Mouse (Mus musculus): ENCODE data around the gene Cd24a. TPM values are rescaled to one million over a fixed set of nuclear protein-coding genes. Genes with fewer than 3 reads are reported as not detected.

Cd24a gene
- total RNA-seq, 1 experiment from 2014 or later, result 515 TPM

DNA sequence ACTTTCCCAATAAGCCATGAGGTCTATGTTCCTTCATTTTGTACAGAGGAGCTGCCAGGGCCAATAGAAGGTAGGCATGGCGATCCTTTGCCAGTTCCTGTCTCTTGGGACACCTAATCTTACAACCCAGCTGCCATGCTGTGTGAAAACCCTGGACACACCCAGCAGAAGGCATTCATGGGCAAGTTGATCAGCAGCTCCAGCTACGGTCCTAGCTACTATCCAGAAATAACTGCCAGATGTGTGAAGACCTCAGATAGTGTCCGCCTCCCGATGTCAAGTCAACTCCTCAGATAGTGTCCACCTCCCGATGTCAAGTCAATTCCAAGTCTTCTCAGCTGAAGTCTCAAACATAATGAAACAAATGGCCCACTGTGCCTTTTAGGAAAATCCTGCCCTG is 31.4 kb downstream of the Cd24a start:
- ATAC-seq (replicated peaks in 1 of 2; ENCODE audit: insufficient read depth in 1 of 2, low FRiP score in 2 of 2, low TSS enrichment in 1 of 2, low read depth in 1 of 2, poor library complexity in 2 of 2, severe bottlenecking in 2 of 2), result peak in 1 of 2 experiments; percentile 42; a peak in 2 of 4 replicates

- no peak; a peak in 1 of 4 replicates for ATAC-seq (replicated peaks in 1 of 2; ENCODE audit: insufficient read depth in 1 of 2, low FRiP score in 2 of 2, low TSS enrichment in 1 of 2, low read depth in 1 of 2, poor library complexity in 2 of 2, severe bottlenecking in 2 of 2)
These were observed 31.9 kb downstream of the Cd24a start for GRCm38 (mm10) chr10:43609958-43610357.

DNA sequence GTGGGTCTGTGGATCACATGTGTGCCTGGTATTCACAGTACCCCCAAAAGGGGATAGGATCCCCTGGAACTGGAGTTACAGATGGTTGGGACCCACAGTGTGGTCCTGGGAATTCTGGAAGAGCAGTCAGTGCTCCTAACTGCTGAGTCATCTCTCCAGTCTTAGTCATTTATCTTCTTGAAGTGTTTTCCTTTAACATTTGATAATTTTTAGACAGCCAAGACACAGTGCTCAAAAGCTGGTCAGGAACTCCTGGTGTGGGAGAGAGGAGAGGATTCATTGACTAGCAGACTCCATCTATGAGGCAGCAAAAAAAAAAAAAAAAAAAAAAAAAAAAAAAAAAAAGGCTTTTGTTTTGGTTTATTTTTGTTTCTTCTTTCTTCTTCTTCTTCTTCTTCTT is 33.0 kb downstream of the Cd24a start:
- ATAC-seq (replicated peaks in 1 of 2; ENCODE audit: insufficient read depth in 1 of 2, low FRiP score in 2 of 2, low TSS enrichment in 1 of 2, low read depth in 1 of 2, poor library complexity in 2 of 2, severe bottlenecking in 2 of 2), result no peak

GRCm38 (mm10) chr10:43619059-43619531 is 41.0 kb downstream of the Cd24a start:
- no peak for ATAC-seq (replicated peaks in 1 of 2; ENCODE audit: insufficient read depth in 1 of 2, low FRiP score in 2 of 2, low TSS enrichment in 1 of 2, low read depth in 1 of 2, poor library complexity in 2 of 2, severe bottlenecking in 2 of 2)

- no peak for ATAC-seq (replicated peaks in 1 of 2; ENCODE audit: insufficient read depth in 1 of 2, low FRiP score in 2 of 2, low TSS enrichment in 1 of 2, low read depth in 1 of 2, poor library complexity in 2 of 2, severe bottlenecking in 2 of 2)
These were observed 41.9 kb downstream of the Cd24a start for GRCm38 (mm10) chr10:43619939-43620338.

DNA sequence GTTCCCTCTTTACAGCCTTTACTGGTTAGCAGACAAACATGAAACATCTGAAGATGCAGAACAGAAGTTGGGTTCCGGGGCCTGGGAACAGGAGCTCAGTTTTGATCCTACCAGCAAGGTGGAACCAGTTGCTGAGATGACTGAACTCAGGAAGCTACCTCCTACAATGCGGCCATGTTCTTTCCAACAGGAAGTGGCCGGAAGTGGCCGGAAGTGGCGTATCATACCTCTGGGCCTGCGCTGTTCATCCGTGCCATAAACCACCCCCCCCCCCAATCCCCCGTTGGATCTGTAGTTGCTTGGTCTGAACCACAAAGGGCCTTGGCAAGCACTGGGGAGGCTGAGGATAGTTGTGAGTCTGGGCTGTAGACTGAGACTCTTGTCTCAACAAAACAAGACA is 45.4 kb downstream of the Cd24a start:
- no peak for ATAC-seq (replicated peaks in 1 of 2; ENCODE audit: insufficient read depth in 1 of 2, low FRiP score in 2 of 2, low TSS enrichment in 1 of 2, low read depth in 1 of 2, poor library complexity in 2 of 2, severe bottlenecking in 2 of 2)

DNA sequence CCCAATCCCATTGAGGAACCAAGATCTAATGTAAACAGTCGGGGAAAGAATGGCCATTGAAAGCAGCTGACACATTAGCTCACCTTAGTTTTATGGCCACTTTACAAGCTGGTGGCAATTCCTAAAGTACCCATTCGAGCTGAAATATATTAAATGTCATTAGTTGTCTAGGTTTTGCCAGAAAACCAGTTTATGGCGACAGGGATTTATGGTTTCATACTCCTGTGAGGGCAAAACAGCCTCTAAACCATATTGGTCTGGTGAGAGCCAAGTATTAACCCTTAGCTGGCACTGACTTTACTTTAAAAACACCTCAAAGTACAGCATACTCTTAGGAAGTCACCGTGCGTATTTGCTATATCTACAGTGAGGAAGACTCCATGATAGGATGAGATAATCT is 46.3 kb downstream of the Cd24a start:
- ATAC-seq (replicated peaks in 1 of 2; ENCODE audit: insufficient read depth in 1 of 2, low FRiP score in 2 of 2, low TSS enrichment in 1 of 2, low read depth in 1 of 2, poor library complexity in 2 of 2, severe bottlenecking in 2 of 2), result no peak

DNA sequence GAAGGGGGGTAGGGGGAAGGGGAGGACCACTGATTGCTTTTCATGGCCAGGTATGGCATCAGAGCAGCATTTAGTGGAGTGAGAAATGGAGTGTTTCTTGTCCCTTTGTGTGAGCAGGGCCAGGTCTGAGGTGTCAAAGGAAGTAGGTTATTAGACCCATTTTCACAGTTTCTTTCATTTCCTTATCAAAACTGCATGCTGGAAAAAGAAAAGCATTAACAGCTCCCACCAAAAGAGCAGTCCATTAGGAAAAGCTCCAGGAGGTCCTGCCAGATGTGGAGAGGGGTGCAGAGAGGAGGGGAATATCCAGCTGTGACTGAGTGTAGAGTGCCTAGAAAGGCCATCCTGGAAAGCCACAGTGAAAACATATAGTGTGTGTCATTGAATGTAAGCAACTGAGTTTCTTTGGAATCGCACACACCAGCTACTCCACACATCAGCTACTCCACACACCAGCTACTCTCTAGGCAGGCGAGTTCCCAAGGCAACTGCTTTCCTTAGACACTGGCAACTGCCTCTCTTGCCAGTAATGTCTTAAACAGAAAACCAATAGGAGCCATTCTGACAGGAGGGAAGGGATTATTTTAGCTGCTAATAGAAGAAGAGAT is 46.8 kb downstream of the Cd24a start:
- no peak for ATAC-seq (replicated peaks in 1 of 2; ENCODE audit: insufficient read depth in 1 of 2, low FRiP score in 2 of 2, low TSS enrichment in 1 of 2, low read depth in 1 of 2, poor library complexity in 2 of 2, severe bottlenecking in 2 of 2)

GRCm38 (mm10) chr10:43625578-43625977 is 47.5 kb downstream of the Cd24a start:
- peak in 1 of 2 experiments; percentile 14; a peak in 1 of 4 replicates for ATAC-seq (replicated peaks in 1 of 2; ENCODE audit: insufficient read depth in 1 of 2, low FRiP score in 2 of 2, low TSS enrichment in 1 of 2, low read depth in 1 of 2, poor library complexity in 2 of 2, severe bottlenecking in 2 of 2)

- no peak for ATAC-seq (replicated peaks in 1 of 2; ENCODE audit: insufficient read depth in 1 of 2, low FRiP score in 2 of 2, low TSS enrichment in 1 of 2, low read depth in 1 of 2, poor library complexity in 2 of 2, severe bottlenecking in 2 of 2)
These were observed 51.1 kb downstream of the Cd24a start for GRCm38 (mm10) chr10:43629216-43629615.

DNA sequence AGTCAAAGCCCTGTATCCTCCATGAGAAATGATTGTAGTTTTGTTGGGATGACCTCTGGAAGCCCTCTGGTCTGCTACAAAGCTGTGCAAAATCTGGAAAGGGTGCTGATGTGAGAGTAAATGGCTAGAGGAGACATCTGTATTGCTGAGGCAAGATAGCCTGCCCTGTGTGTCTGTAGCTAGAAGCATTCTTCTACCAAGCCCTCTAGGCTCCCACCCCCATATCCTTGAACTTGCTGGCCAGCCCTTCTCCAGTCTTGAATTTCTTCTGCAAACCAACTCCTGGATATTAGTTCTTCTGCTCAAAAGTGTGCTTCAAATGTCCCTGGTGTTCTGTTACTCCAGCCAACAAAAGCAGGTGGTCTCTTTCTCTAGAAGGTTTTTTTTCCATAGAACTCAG is 51.8 kb downstream of the Cd24a start:
- no peak for ATAC-seq (replicated peaks in 1 of 2; ENCODE audit: insufficient read depth in 1 of 2, low FRiP score in 2 of 2, low TSS enrichment in 1 of 2, low read depth in 1 of 2, poor library complexity in 2 of 2, severe bottlenecking in 2 of 2)

DNA sequence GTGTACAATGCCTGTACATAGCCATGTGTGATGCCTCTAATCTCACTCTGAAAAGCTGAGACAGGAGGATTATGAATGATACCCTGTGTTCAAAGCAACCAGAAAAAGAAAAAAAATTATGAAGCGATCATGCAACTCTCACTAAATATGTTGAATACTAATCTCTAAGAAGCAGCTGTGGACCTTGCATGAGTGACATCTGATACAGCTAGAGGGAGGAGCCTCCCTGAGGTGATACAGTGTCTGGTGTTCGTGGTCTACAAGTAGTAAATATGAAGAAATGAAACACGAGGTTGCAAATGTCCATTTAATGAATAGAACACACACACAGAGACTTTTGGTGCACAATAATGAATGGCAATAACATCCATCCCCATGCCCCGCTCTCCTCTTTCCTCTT is 52.5 kb downstream of the Cd24a start:
- no peak for ATAC-seq (replicated peaks in 1 of 2; ENCODE audit: insufficient read depth in 1 of 2, low FRiP score in 2 of 2, low TSS enrichment in 1 of 2, low read depth in 1 of 2, poor library complexity in 2 of 2, severe bottlenecking in 2 of 2)

DNA sequence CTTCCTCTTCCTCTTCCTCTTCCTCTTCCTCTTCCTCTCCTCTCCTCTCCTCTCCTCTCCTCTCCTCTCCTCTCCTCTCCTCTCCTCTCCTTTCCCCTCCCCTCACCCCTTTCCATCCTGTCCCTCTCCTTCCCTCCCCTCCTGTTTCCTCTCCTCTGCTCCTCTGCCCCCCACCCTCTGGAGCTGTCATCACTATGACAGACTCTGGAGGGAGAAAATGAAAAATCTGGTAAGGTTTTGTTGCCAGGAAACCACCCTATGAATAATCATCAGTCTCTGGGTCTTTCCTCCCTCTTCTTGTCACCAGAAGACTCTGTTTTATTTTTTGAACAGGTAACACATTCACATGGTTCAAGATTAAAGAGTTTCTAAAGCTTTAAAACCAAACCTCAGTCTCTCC is 53.0 kb downstream of the Cd24a start:
- no peak for ATAC-seq (replicated peaks in 1 of 2; ENCODE audit: insufficient read depth in 1 of 2, low FRiP score in 2 of 2, low TSS enrichment in 1 of 2, low read depth in 1 of 2, poor library complexity in 2 of 2, severe bottlenecking in 2 of 2)

GRCm38 (mm10) chr10:43631639-43632354 is 53.7 kb downstream of the Cd24a start:
- no peak for ATAC-seq (replicated peaks in 1 of 2; ENCODE audit: insufficient read depth in 1 of 2, low FRiP score in 2 of 2, low TSS enrichment in 1 of 2, low read depth in 1 of 2, poor library complexity in 2 of 2, severe bottlenecking in 2 of 2)

DNA sequence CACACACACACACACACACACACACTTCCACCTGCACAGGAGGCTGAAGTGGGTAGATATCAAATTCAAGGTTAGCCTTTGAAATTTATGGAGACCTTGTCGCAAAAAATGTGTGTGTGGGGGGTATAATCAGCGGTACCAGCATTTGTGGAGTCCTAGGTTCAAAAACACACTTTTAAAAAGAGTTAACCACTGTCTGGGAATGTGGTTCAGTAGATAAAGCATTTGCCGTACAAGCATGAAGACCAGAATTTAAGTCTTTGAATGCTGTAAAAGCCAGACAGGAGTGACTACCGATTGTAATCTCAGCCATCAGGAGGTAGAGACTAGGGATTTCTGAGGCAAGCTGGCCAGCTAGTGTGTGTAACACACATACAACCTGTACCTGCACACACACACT is 55.0 kb downstream of the Cd24a start:
- no peak for ATAC-seq (replicated peaks in 1 of 2; ENCODE audit: insufficient read depth in 1 of 2, low FRiP score in 2 of 2, low TSS enrichment in 1 of 2, low read depth in 1 of 2, poor library complexity in 2 of 2, severe bottlenecking in 2 of 2)

Measured in hematopoietic stem cell, adult 5-6 weeks (primary cell).